Mouse (Mus musculus): Measurements from ENCODE around the gene Slc18b1.

DNA sequence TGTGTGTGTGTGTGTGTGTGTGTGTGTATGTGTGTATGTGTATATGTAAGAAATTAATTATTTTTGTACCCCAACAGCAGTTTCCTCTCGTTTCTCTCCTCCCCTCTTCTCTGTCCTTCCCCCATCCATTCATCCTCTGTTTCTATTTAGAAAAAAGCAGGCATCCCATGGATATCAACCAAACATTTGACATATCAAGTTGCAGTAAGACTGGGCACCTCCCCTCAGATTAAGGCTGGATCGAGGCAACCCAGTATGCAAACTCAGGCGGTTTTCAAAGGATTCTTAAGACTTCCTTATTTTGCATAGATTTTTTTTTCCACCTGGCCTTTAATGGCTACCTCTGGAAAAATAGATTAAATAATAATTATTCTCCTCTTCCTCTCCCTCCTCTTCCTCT, 820 bp downstream of the Slc18b1 start:
- TF ChIP-seq TAL1 (conservative IDR thresholded peaks at IDR 0.05; ENCODE audit: low read depth, low read length) (no peak), GATA1 (IDR thresholded peaks at IDR 0.05; ENCODE audit: borderline replicate concordance, low read length) (no peak), CTCF (IDR thresholded peaks at IDR 0.05; ENCODE audit: low read depth, low read length) (no peak)

Data from G1E (cell line).